Mouse (Mus musculus): ENCODE data around the gene Ankrd39. TPM values are rescaled to one million over a fixed set of nuclear protein-coding genes. Genes with fewer than 3 reads are reported as not detected.

Gene Ankrd39
- polyA plus RNA-seq, 1 experiment = 30.8 TPM

DNA sequence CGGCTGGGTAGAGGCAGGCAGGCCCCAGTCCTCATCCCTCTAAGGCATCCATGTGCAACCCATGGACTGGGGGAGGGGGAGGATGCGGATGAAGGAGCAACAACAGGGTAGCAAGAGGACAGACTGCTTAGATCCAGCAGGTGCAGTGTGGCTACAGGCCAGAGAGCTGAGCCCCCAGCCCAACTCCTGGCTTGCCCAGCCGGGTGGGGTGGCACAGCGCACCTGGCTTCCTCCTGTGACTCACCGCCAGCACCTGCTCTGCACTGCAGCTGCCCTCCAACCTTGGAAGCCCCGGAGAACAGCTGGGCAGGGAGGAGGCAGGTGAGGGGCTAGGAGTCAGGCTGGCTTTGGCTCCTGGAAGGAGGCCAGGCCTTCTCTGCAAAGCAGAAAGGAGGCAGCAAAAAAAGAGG is 32.7 kb upstream of the Ankrd39 start:
- no peak for DNase-seq
- WGBS = 60% methylated on average over 6 of the region's 6 CpGs
- Histone ChIP-seq H3K27ac (ENCODE audit: insufficient read depth, low read length) (peak overlapping the region; percentile 2; the same call in 1 of the 2 replicates), H3K4me3 (replicated peaks; ENCODE audit: insufficient read depth, low read depth, low read length) (no peak overlapping the region), H3K4me1 (ENCODE audit: control insufficient read depth, insufficient read depth, low read length) (peaks cover 20% of the 10 kb centered on the region), H3K27me3 (ENCODE audit: control insufficient read depth, insufficient read depth, low read length) (no peaks in the 10 kb centered on the region)
- TF ChIP-seq CTCF (IDR thresholded peaks at IDR 0.05; ENCODE audit: borderline replicate concordance, insufficient read depth, low read depth, low read length) (no peak), POLR2A (IDR thresholded peaks at IDR 0.05; ENCODE audit: borderline replicate concordance, insufficient read depth, low read length) (no peak)

DNA sequence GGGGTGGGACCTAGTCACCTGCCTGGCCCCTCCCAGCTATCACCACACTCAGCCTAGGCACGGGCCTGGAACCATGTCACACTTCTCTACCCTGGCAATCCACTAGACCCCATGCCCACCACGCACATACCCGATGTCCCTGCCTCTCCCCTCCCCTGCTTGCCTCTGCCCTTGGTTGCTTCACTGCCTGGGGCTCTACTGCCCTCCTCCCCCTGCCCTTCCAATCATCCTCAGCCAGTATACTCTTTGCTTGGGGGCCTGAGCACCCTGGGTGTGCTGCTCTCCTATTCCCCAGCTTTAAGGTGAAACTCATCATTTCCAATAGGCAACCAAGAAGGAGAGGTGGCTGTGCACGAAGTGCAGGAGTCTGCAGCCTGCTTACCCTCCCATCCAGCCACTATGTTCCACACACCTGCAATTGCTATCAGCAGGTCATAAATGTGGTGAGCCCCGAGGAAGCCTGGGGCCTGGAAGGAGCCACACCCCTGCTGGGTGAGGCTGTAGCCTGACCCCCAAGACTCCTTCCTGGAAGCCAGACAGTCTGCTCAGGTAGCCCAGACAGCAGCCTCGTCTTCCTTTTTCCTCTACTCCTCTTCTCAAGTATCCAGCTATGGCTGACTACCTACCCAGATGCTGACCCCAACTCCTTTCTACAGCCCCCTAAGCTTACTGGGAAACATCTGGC is 29.9 kb upstream of the Ankrd39 start:
- DNase-seq = no peak
- no peak overlapping the region for H3K4me3 ChIP-seq (replicated peaks; ENCODE audit: insufficient read depth, low read depth, low read length)
- H3K27me3 ChIP-seq (ENCODE audit: control insufficient read depth, insufficient read depth, low read length) = no peaks in the 10 kb centered on the region
- H3K27ac ChIP-seq (ENCODE audit: insufficient read depth, low read length) = no peak overlapping the region
- no peak for TF ChIP-seq CTCF (IDR thresholded peaks at IDR 0.05; ENCODE audit: borderline replicate concordance, insufficient read depth, low read depth, low read length)
- no peak for TF ChIP-seq POLR2A (IDR thresholded peaks at IDR 0.05; ENCODE audit: borderline replicate concordance, insufficient read depth, low read length)
- WGBS = 91% methylated on average over 6 of the region's 6 CpGs
- H3K4me1 ChIP-seq (ENCODE audit: control insufficient read depth, insufficient read depth, low read length) = peaks cover 28% of the 10 kb centered on the region

DNA sequence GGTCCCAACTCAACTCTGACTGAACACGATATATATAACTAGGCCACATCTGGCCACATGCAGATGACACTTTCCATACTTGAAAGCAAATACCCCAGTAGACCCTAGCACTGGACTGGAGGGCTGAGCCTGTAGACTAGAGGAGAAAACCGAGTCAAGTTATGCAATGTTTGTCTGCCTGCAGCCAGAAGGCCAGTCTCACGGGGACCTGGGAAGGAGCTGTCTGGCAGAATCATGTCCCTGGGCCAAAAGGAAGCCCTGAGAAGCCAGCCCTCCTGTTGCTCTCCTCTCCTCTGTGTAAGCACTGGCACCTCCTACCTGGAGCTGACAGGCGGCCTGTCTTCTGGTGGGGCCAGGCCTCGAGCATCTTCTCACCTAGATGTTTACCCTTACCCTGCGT is 28.1 kb upstream of the Ankrd39 start:
- no peak overlapping the region for H3K27ac ChIP-seq (ENCODE audit: insufficient read depth, low read length)
- 48% methylated on average over 6 of the region's 6 CpGs for WGBS
- peaks cover 16% of the 10 kb centered on the region for H3K4me1 ChIP-seq (ENCODE audit: control insufficient read depth, insufficient read depth, low read length)
- no peak overlapping the region for H3K4me3 ChIP-seq (replicated peaks; ENCODE audit: insufficient read depth, low read depth, low read length)
- no peaks in the 10 kb centered on the region for H3K27me3 ChIP-seq (ENCODE audit: control insufficient read depth, insufficient read depth, low read length)
- DNase-seq = no peak
- TF ChIP-seq POLR2A (IDR thresholded peaks at IDR 0.05; ENCODE audit: borderline replicate concordance, insufficient read depth, low read length) (no peak), CTCF (IDR thresholded peaks at IDR 0.05; ENCODE audit: borderline replicate concordance, insufficient read depth, low read depth, low read length) (no peak)

- H3K4me3 ChIP-seq (replicated peaks; ENCODE audit: insufficient read depth, low read depth, low read length) = no peak overlapping the region
- peaks cover 9% of the 10 kb centered on the region for H3K4me1 ChIP-seq (ENCODE audit: control insufficient read depth, insufficient read depth, low read length)
- TF ChIP-seq CTCF (IDR thresholded peaks at IDR 0.05; ENCODE audit: borderline replicate concordance, insufficient read depth, low read depth, low read length) (no peak), POLR2A (IDR thresholded peaks at IDR 0.05; ENCODE audit: borderline replicate concordance, insufficient read depth, low read length) (no peak)
- DNase-seq = no peak
- WGBS = 75% methylated on average over 5 of the region's 5 CpGs
- no peaks in the 10 kb centered on the region for H3K27me3 ChIP-seq (ENCODE audit: control insufficient read depth, insufficient read depth, low read length)
- H3K27ac ChIP-seq (ENCODE audit: insufficient read depth, low read length) = no peak overlapping the region
Observed at GRCm38 (mm10) chr1:36574196-36574955, 27.1 kb upstream of the Ankrd39 start.

DNA sequence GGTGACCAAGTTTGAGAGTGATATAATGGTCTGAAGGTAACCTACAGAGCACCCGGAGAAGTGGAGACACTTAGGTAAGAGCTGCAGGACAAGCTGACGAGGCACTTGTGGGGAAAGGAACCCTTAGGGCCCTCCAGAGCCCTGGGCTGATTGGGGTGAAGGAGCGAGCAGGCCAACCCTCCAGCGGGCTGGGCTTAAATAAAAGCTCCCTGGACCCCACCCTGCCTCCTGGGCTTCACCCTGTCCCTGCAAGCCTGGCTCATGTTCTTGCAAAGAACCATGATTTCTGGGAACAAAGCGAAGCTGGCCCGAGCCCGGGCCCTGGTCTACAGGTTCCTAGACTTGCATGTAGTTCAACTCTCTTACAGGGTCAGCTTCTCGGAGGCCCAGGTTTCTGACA is 26.3 kb upstream of the Ankrd39 start:
- Histone ChIP-seq H3K27me3 (ENCODE audit: control insufficient read depth, insufficient read depth, low read length) (no peaks in the 10 kb centered on the region), H3K4me1 (ENCODE audit: control insufficient read depth, insufficient read depth, low read length) (peaks cover 9% of the 10 kb centered on the region), H3K27ac (ENCODE audit: insufficient read depth, low read length) (no peak overlapping the region), H3K4me3 (replicated peaks; ENCODE audit: insufficient read depth, low read depth, low read length) (no peak overlapping the region)
- no peak for DNase-seq
- no peak for TF ChIP-seq CTCF (IDR thresholded peaks at IDR 0.05; ENCODE audit: borderline replicate concordance, insufficient read depth, low read depth, low read length)
- TF ChIP-seq POLR2A (IDR thresholded peaks at IDR 0.05; ENCODE audit: borderline replicate concordance, insufficient read depth, low read length) = no peak
- 95% methylated on average over 8 of the region's 8 CpGs for WGBS

DNA sequence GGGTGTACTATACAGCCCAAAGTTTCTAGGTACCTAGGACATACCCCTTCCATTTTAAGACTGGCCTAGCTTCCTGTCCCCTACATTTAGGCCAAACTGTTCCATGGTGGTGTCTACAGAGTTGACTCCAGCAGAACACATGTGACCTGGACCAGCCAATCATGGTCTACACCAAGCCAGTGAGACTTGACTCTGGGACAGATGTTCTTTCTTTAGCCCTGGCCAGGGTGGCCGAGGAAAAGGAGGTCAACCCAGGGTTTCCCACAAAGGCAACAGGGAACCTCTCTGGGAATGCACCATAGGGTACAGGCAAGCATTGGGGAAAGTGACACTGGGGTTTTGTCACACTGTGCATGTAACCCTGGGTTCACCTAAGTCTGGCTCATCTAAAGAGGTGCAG is 25.5 kb upstream of the Ankrd39 start:
- DNase-seq = no peak
- no peak for TF ChIP-seq POLR2A (IDR thresholded peaks at IDR 0.05; ENCODE audit: borderline replicate concordance, insufficient read depth, low read length)
- TF ChIP-seq CTCF (IDR thresholded peaks at IDR 0.05; ENCODE audit: borderline replicate concordance, insufficient read depth, low read depth, low read length) = no peak
- 72% methylated on average over 1 of the region's 1 CpGs for WGBS

GRCm38 (mm10) chr1:36572140-36572700 is 25.0 kb upstream of the Ankrd39 start:
- H3K4me1 ChIP-seq (ENCODE audit: control insufficient read depth, insufficient read depth, low read length) = peaks cover 9% of the 10 kb centered on the region
- H3K27ac ChIP-seq (ENCODE audit: insufficient read depth, low read length) = no peak overlapping the region
- no peak for DNase-seq
- 85% methylated on average over 2 of the region's 2 CpGs for WGBS
- no peak for TF ChIP-seq CTCF (IDR thresholded peaks at IDR 0.05; ENCODE audit: borderline replicate concordance, insufficient read depth, low read depth, low read length)
- TF ChIP-seq POLR2A (IDR thresholded peaks at IDR 0.05; ENCODE audit: borderline replicate concordance, insufficient read depth, low read length) = no peak
- no peaks in the 10 kb centered on the region for H3K27me3 ChIP-seq (ENCODE audit: control insufficient read depth, insufficient read depth, low read length)
- no peak overlapping the region for H3K4me3 ChIP-seq (replicated peaks; ENCODE audit: insufficient read depth, low read depth, low read length)

More for the DNA sequence above, 25.5 kb upstream of the Ankrd39 start:
- Histone ChIP-seq H3K27me3 (ENCODE audit: control insufficient read depth, insufficient read depth, low read length) (no peaks in the 10 kb centered on the region), H3K4me3 (replicated peaks; ENCODE audit: insufficient read depth, low read depth, low read length) (no peak overlapping the region), H3K27ac (ENCODE audit: insufficient read depth, low read length) (no peak overlapping the region), H3K4me1 (ENCODE audit: control insufficient read depth, insufficient read depth, low read length) (peaks cover 9% of the 10 kb centered on the region)

Data from cerebellum, adult 2 months (tissue).